ENCODE assay signal across 8 mouse cellular contexts in the genomic region with DNA sequence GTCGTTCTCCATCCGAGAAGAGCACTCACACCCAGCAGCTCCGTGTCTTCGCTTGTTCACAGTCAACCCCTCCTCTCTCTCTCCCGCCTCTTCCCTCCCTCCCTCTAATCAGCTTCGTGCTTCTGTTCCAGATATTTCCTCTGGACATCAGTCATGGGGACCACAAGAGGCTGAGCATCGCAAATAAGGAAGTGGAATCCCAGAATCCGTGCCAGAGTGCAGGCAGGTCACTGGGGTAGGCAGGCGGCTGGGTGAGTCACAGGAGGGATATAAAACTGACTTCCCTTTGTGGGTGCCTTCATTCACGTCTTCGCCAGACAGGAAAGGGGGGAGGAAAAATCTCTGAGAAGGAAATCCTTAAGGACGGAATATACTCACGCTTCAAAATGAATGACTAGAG. TPM values are rescaled to one million over a fixed set of nuclear protein-coding genes. Genes with fewer than 3 reads are reported as not detected.
A peak's percentile ranks its signal among the peaks of the same experiment; 100 is the strongest.
DNase-seq lines count a peak whose midpoint lies in the region; ATAC-seq and TF ChIP-seq lines count a peak whose summit lies in the region.
"Had no signal": no experiment of that assay in that cellular context is flagged by ENCODE, and none has a peak within 500 bp of the region (broad histone marks: within the 10 kb centered on the region; RNA-seq: fewer than 3 reads in every experiment).

No protein-coding gene starts in this region.

- TF ChIP-seq CTCF in kidney, postnatal 0 days (IDR thresholded peaks at IDR 0.05; ENCODE audit: low read depth), result no peak

- H3K9ac ChIP-seq in kidney, postnatal 0 days (ENCODE audit: low read depth, low read length), result no peak overlapping the region
- H3K9ac ChIP-seq in midbrain, embryonic 15.5 days, result no peak overlapping the region
- H3K9ac ChIP-seq: hindbrain, embryonic 15.5 days had no signal

- no peak for ATAC-seq in kidney, postnatal 0 days (replicated peaks; ENCODE audit: low FRiP score, low read depth)
- no peak for ATAC-seq in midbrain, embryonic 15.5 days (replicated peaks)

- H3K27ac ChIP-seq in kidney, postnatal 0 days, result no peak overlapping the region
- no peak overlapping the region for H3K27ac ChIP-seq in midbrain, embryonic 15.5 days
- H3K27ac ChIP-seq: hindbrain, embryonic 15.5 days had no signal

- no peak overlapping the region for H3K4me3 ChIP-seq in kidney, postnatal 0 days (replicated peaks; ENCODE audit: low read depth, low read length)
- H3K4me3 ChIP-seq in midbrain, embryonic 15.5 days, result no peak overlapping the region
- H3K4me3 ChIP-seq: hindbrain, embryonic 15.5 days had no signal

- H3K4me2 ChIP-seq in kidney, postnatal 0 days (ENCODE audit: low read length), result no peak overlapping the region
- H3K4me2 ChIP-seq in midbrain, embryonic 15.5 days, result no peak overlapping the region
- H3K4me2 ChIP-seq: hindbrain, embryonic 15.5 days had no signal

- H3K4me1 ChIP-seq in kidney, postnatal 0 days (replicated peaks; ENCODE audit: insufficient read depth, low read length), result peaks cover 13% of the 10 kb centered on the region; the same call in 1 of the 2 replicates
- H3K4me1 ChIP-seq in midbrain, embryonic 15.5 days, result peaks cover 24% of the 10 kb centered on the region

- no peaks in the 10 kb centered on the region for H3K9me3 ChIP-seq in kidney, postnatal 0 days (replicated peaks; ENCODE audit: low read length)
- no peaks in the 10 kb centered on the region for H3K9me3 ChIP-seq in midbrain, embryonic 15.5 days
- H3K9me3 ChIP-seq: hindbrain, embryonic 15.5 days had no signal

- no peaks in the 10 kb centered on the region for H3K27me3 ChIP-seq in kidney, postnatal 0 days (ENCODE audit: insufficient read depth, low read length)
- H3K27me3 ChIP-seq in midbrain, embryonic 15.5 days (replicated peaks), result no peaks in the 10 kb centered on the region
- H3K27me3 ChIP-seq: hindbrain, embryonic 15.5 days had no signal

- WGBS in kidney, postnatal 0 days, result 25% methylated on average over 13 of the region's 13 CpGs
- WGBS in midbrain, embryonic 15.5 days, result 78% methylated on average over 13 of the region's 13 CpGs

- DNase-seq in Muller cell, postnatal 12 days (ENCODE audit: inconsistent ontology term), result peak; percentile 51
- DNase-seq in heart, adult 9 months (ENCODE audit: low spot score in 2 of 2), result peak; percentile 48 to 67
- DNase-seq in kidney, postnatal 0 days (ENCODE audit: low spot score), result peak; percentile 71
- peak; percentile 49 for DNase-seq in lung, postnatal 14 days
- DNase-seq in cerebellum, postnatal 25 days, result no peak
- no peak for DNase-seq in urinary bladder, postnatal 25 days (ENCODE audit: low spot score)

- no peaks in the 10 kb centered on the region for H3K36me3 ChIP-seq in kidney, postnatal 0 days (ENCODE audit: insufficient read depth, low read length)
- H3K36me3 ChIP-seq in midbrain, embryonic 15.5 days (replicated peaks), result no peaks in the 10 kb centered on the region
- H3K36me3 ChIP-seq: hindbrain, embryonic 15.5 days had no signal

RNA-seq across cellular contexts. Expression of a gene that starts 1.8 kb away (rescaled TPM):
- polyA plus RNA-seq in kidney, postnatal 0 days (2015; fragmentation: Nextera tagmentation; extraction: Ambion mirVana), result 10.7 and 12.3 TPM in 2 replicates
- 12.7 and 14.2 TPM in 2 replicates for polyA plus RNA-seq in midbrain, embryonic 15.5 days (2015; fragmentation: Nextera tagmentation; extraction: Ambion mirVana)

RNA-seq across cellular contexts. Expression of a gene that starts 13.1 kb away (rescaled TPM):
- 54.7 and 54.8 TPM in 2 replicates for polyA plus RNA-seq in kidney, postnatal 0 days (2015; fragmentation: Nextera tagmentation; extraction: Ambion mirVana)
- 40.5 and 48.7 TPM in 2 replicates for polyA plus RNA-seq in midbrain, embryonic 15.5 days (2015; fragmentation: Nextera tagmentation; extraction: Ambion mirVana)

RNA-seq across cellular contexts. Expression of a gene that starts 42.2 kb away (rescaled TPM):
- 48.5 and 48.7 TPM in 2 replicates for polyA plus RNA-seq in kidney, postnatal 0 days (2015; fragmentation: Nextera tagmentation; extraction: Ambion mirVana)
- polyA plus RNA-seq in midbrain, embryonic 15.5 days (2015; fragmentation: Nextera tagmentation; extraction: Ambion mirVana), result 60.4 and 60.8 TPM in 2 replicates

Comparison
In these comparisons a context has a peak if more than half of its experiments do, and no peak if none do; other contexts are left out.
1. DNase-seq: peak in Muller cell, postnatal 12 days (single experiment), heart, adult 9 months (2 of 2), kidney, postnatal 0 days (single experiment) and lung, postnatal 14 days (single experiment); none in cerebellum, postnatal 25 days (0 of 2) and urinary bladder, postnatal 25 days (single experiment).